25 mouse cellular contexts compared by ENCODE assay signal in genomic region chr5:128102556-128102955, GRCm38 (mm10).
"Had no signal": no experiment of that assay in that cellular context is flagged by ENCODE, and none has a peak within 500 bp of the region (broad histone marks: within the 10 kb centered on the region; RNA-seq: fewer than 3 reads in every experiment).

No protein-coding gene starts in this region.

- DNase-seq: gastrocnemius, adult 2 months; gastrocnemius, postnatal 10 days; gastrocnemius, postnatal 25 days; heart, adult 18-20 months; heart, postnatal 14 days; heart, postnatal 36 days; kidney, adult 18-20 months; kidney, adult 8-10 months; kidney, postnatal 10 days; kidney, postnatal 25 days; kidney, postnatal 4 days; liver; liver, embryonic 13.5 days had no signal

- H3K4me3 ChIP-seq: gastrocnemius, adult 2 months; heart, embryonic 10.5 days; heart, embryonic 13.5 days; heart, embryonic 15.5 days; hindbrain, embryonic 13.5 days; hindbrain, embryonic 15.5 days; layer of hippocampus, adult 2 months; limb, embryonic 10.5 days; limb, embryonic 12.5 days; liver, embryonic 13.5 days; liver, embryonic 15.5 days had no signal

- H3K27me3 ChIP-seq: heart, embryonic 13.5 days; heart, embryonic 15.5 days; hindbrain, embryonic 13.5 days; hindbrain, embryonic 15.5 days; limb, embryonic 12.5 days; liver, embryonic 13.5 days; liver, embryonic 15.5 days had no signal

- ATAC-seq: hindbrain, postnatal 0 days; intestine, embryonic 16.5 days had no signal

- H3K27ac ChIP-seq: gastrocnemius, adult 2 months; heart, embryonic 10.5 days; heart, embryonic 13.5 days; heart, embryonic 15.5 days; hindbrain, embryonic 13.5 days; hindbrain, embryonic 15.5 days; hindbrain, postnatal 0 days; layer of hippocampus, adult 2 months; limb, embryonic 10.5 days; limb, embryonic 12.5 days; liver, embryonic 13.5 days; liver, embryonic 15.5 days had no signal

- H3K4me2 ChIP-seq: heart, embryonic 13.5 days; heart, embryonic 15.5 days; hindbrain, embryonic 13.5 days; hindbrain, embryonic 15.5 days; limb, embryonic 12.5 days; liver, embryonic 11.5 days; liver, embryonic 13.5 days; liver, embryonic 15.5 days had no signal

- H3K36me3 ChIP-seq: heart, embryonic 10.5 days; heart, embryonic 13.5 days; heart, embryonic 15.5 days; hindbrain, embryonic 13.5 days; hindbrain, embryonic 15.5 days; limb, embryonic 10.5 days; limb, embryonic 12.5 days; liver, embryonic 13.5 days; liver, embryonic 15.5 days had no signal

- H3K9me3 ChIP-seq: heart, embryonic 10.5 days had no signal

- H3K4me1 ChIP-seq: heart, embryonic 10.5 days; heart, embryonic 13.5 days; heart, embryonic 15.5 days; hindbrain, embryonic 13.5 days; hindbrain, embryonic 15.5 days; liver, embryonic 13.5 days; liver, embryonic 15.5 days had no signal

- H3K9ac ChIP-seq: heart, embryonic 13.5 days; heart, embryonic 15.5 days; hindbrain, embryonic 13.5 days; hindbrain, embryonic 15.5 days; limb, embryonic 12.5 days; liver, embryonic 13.5 days; liver, embryonic 15.5 days had no signal
